Mouse (Mus musculus) cerebellum, adult 11 months (tissue): ENCODE measurements around the gene Cgnl1.

Experiments used
- DNase-seq: peaks from one replicate; pipeline ENCODE4 v3.0.0; 2022

The Cgnl1 gene

GRCm38 (mm10) chr9:71770991-71771767, at the start of gene Cgnl1:
TSS of gene Cgnl1 (minus strand) at chr9:71771602.
- DNase-seq: peak; percentile 54

GRCm38 (mm10) chr9:71818453-71818852, 47.1 kb upstream of the Cgnl1 start:
- DNase-seq: no peak

GRCm38 (mm10) chr9:71816121-71816520, 44.7 kb upstream of the Cgnl1 start:
- no peak for DNase-seq

GRCm38 (mm10) chr9:71813565-71813964, 42.2 kb upstream of the Cgnl1 start:
- DNase-seq: no peak

GRCm38 (mm10) chr9:71812914-71813313, 41.5 kb upstream of the Cgnl1 start:
- DNase-seq: no peak

GRCm38 (mm10) chr9:71812402-71812801, 41.0 kb upstream of the Cgnl1 start:
- DNase-seq: no peak

- DNase-seq: no peak
These were observed 40.0 kb upstream of the Cgnl1 start for GRCm38 (mm10) chr9:71811404-71811803.

GRCm38 (mm10) chr9:71810723-71811122, 39.3 kb upstream of the Cgnl1 start:
- DNase-seq: no peak

GRCm38 (mm10) chr9:71808640-71809254, 37.3 kb upstream of the Cgnl1 start:
- peak; percentile 29 for DNase-seq

- DNase-seq: no peak
These were observed 36.4 kb upstream of the Cgnl1 start for GRCm38 (mm10) chr9:71807801-71808200.

GRCm38 (mm10) chr9:71806422-71806805, 35.0 kb upstream of the Cgnl1 start:
- DNase-seq: peak; percentile 84

- no peak for DNase-seq
These were observed 34.4 kb upstream of the Cgnl1 start for GRCm38 (mm10) chr9:71805646-71806421.

- no peak for DNase-seq
These were observed 32.7 kb upstream of the Cgnl1 start for GRCm38 (mm10) chr9:71804116-71804515.

- no peak for DNase-seq
These were observed 31.9 kb upstream of the Cgnl1 start for GRCm38 (mm10) chr9:71803281-71803680.

- DNase-seq: no peak
These were observed 28.2 kb upstream of the Cgnl1 start for GRCm38 (mm10) chr9:71799598-71799997.

- DNase-seq: no peak
These were observed 26.8 kb upstream of the Cgnl1 start for GRCm38 (mm10) chr9:71798176-71798575.

- DNase-seq: no peak
These were observed 6.0 kb upstream of the Cgnl1 start for GRCm38 (mm10) chr9:71777404-71777803.

- peak; percentile 34 for DNase-seq
These were observed 4.9 kb upstream of the Cgnl1 start for GRCm38 (mm10) chr9:71776337-71776736.

- no peak for DNase-seq
These were observed 2.2 kb upstream of the Cgnl1 start for GRCm38 (mm10) chr9:71773563-71773962.

GRCm38 (mm10) chr9:71772338-71772737, 936 bp upstream of the Cgnl1 start:
- peak; percentile 52 for DNase-seq

GRCm38 (mm10) chr9:71770484-71770883, 918 bp downstream of the Cgnl1 start:
- no peak for DNase-seq

- no peak for DNase-seq
These were observed 1.7 kb downstream of the Cgnl1 start for GRCm38 (mm10) chr9:71769701-71770100.

GRCm38 (mm10) chr9:71768119-71768518, 3.3 kb downstream of the Cgnl1 start:
- DNase-seq: no peak

GRCm38 (mm10) chr9:71766902-71767301, 4.5 kb downstream of the Cgnl1 start:
- DNase-seq: no peak
